Mouse (Mus musculus): ENCODE results near the gene Gm13271. TPM values are rescaled to one million over a fixed set of nuclear protein-coding genes. Genes with fewer than 3 reads are reported as not detected.
"Not testable (repeated sequence)": the region's sequence is repeated elsewhere in the genome, so short reads cannot be mapped to it uniquely, and the experiment has no call there.

The Gm13271 gene
- polyA plus RNA-seq, 1 experiment from 2014 or later = not detected

DNA sequence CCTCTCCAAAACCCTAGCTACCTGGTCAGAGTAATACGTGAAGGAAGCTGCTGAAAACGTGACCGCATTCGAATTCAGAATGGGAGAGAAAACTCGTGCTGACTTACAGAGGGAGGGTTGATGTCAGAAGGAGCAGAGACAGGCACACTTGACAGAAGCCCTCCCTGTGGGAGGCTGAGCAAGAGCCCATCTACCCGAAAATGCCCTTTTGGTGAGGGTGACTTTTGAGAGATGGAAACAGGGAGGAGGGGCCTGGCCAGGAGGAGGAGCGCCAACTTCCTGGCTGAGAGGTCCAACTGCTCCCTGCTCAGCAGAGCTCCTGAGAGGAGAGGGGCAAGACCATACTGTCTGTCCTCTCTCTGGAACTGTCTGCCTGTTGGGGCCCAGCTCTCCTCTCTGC, 44.7 kb downstream of the Gm13271 start, which contains the start of gene Gm13285:
Gene Gm13285 (plus strand): TSS at position 301 of the 400 bp plus-strand sequence.
- H3K4me1 ChIP-seq (ENCODE audit: control insufficient read depth, low read depth, low read length); H3K9ac ChIP-seq (ENCODE audit: low read depth, low read length); H3K27ac ChIP-seq (ENCODE audit: low read length); H3K4me3 ChIP-seq (ENCODE audit: low read depth, low read length); H3K36me3 ChIP-seq (ENCODE audit: control insufficient read depth, insufficient read depth); ATAC-seq (ENCODE audit: low read depth); H3K27me3 ChIP-seq (ENCODE audit: control insufficient read depth, insufficient read depth, low read depth, low read length); H3K9me3 ChIP-seq (replicated peaks; ENCODE audit: control insufficient read depth, low read length); H3K4me2 ChIP-seq (ENCODE audit: low read depth, low read length): not testable (repeated sequence)
- 20% methylated on average over 1 of the region's 7 CpGs for WGBS (ENCODE audit: insufficient replicate concordance)

DNA sequence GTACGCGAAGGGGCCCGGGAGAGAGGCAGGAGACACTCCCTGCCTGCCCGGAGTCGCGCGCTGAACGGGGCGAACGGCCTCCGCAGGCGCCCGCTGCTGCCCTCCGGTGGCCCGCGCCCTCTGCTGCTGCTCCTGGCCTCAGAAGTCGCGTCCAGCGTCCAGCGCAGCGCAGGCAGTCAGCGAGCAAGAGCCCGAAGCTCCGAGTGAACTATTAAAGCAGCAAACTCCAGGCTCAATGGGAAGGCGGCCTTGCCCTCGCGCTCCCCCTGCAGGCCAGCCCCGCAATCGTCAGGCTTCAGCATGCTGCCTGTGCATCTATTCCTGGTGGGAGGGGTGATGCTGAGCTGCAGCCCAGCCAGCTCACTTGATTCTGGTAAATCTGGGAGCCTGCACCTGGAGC, 48.3 kb downstream of the Gm13271 start, which contains the start of gene Gm13287:
Gene Gm13287 (plus strand): TSS at position 301 of the 400 bp plus-strand sequence.
- not testable (repeated sequence) for H3K27me3 ChIP-seq (ENCODE audit: control insufficient read depth, insufficient read depth, low read depth, low read length); H3K9ac ChIP-seq (ENCODE audit: low read depth, low read length); ATAC-seq (ENCODE audit: low read depth); H3K4me1 ChIP-seq (ENCODE audit: control insufficient read depth, low read depth, low read length); H3K4me3 ChIP-seq (ENCODE audit: low read depth, low read length); H3K9me3 ChIP-seq (replicated peaks; ENCODE audit: control insufficient read depth, low read length); H3K27ac ChIP-seq (ENCODE audit: low read length); H3K36me3 ChIP-seq (ENCODE audit: control insufficient read depth, insufficient read depth)
- H3K4me2 ChIP-seq (ENCODE audit: low read depth, low read length) = peak within 1 kb of the TSS; percentile 27; the same call in 1 of the 2 replicates
- no CpG with 5 or more reads among the region's 29 CpGs for WGBS (ENCODE audit: insufficient replicate concordance)

Other genes with a start within 250 kb of the Gm13271 start
- gene Ifnb1, start 232.1 kb upstream of the Gm13271 start, polyA plus RNA-seq (2015; fragmentation: Nextera tagmentation; extraction: Ambion mirVana) = not detected in 2 replicates
- gene Ifna15, start 196.6 kb upstream of the Gm13271 start, polyA plus RNA-seq (2015; fragmentation: Nextera tagmentation; extraction: Ambion mirVana) = not detected in 2 replicates
- not detected in 2 replicates for gene Ifna14, start 183.1 kb upstream of the Gm13271 start, polyA plus RNA-seq (2015; fragmentation: Nextera tagmentation; extraction: Ambion mirVana)
- gene Ifna9, start 162.5 kb upstream of the Gm13271 start, polyA plus RNA-seq (2015; fragmentation: Nextera tagmentation; extraction: Ambion mirVana) = not detected in 2 replicates
- not detected in 2 replicates for gene Ifna12, start 151.5 kb upstream of the Gm13271 start, polyA plus RNA-seq (2015; fragmentation: Nextera tagmentation; extraction: Ambion mirVana)
- not detected in 2 replicates for gene C87499, start 120.5 kb upstream of the Gm13271 start, polyA plus RNA-seq (2015; fragmentation: Nextera tagmentation; extraction: Ambion mirVana)
- not detected in 2 replicates for gene Ifna13, start 110.4 kb upstream of the Gm13271 start, polyA plus RNA-seq (2015; fragmentation: Nextera tagmentation; extraction: Ambion mirVana)
- not detected in 2 replicates for gene Ifna16, start 77.9 kb upstream of the Gm13271 start, polyA plus RNA-seq (2015; fragmentation: Nextera tagmentation; extraction: Ambion mirVana)
- not detected in 2 replicates for gene Ifna2, start 71.0 kb upstream of the Gm13271 start, polyA plus RNA-seq (2015; fragmentation: Nextera tagmentation; extraction: Ambion mirVana)
- not detected in 2 replicates for gene Ifnab, start 63.5 kb upstream of the Gm13271 start, polyA plus RNA-seq (2015; fragmentation: Nextera tagmentation; extraction: Ambion mirVana)
- gene Gm26566, start 33.1 kb upstream of the Gm13271 start, polyA plus RNA-seq (2015; fragmentation: Nextera tagmentation; extraction: Ambion mirVana) = 0.25 and 0.32 TPM in 2 replicates
- 22.4 and 23.5 TPM in 2 replicates for gene Klhl9, start 32.4 kb upstream of the Gm13271 start, polyA plus RNA-seq (2015; fragmentation: Nextera tagmentation; extraction: Ambion mirVana)
- gene Gm13283, start 5.3 kb downstream of the Gm13271 start, polyA plus RNA-seq (2015; fragmentation: Nextera tagmentation; extraction: Ambion mirVana) = 0.07 TPM in 1 of 2 replicates, not detected in the other
- gene Gm13290, start 19.0 kb downstream of the Gm13271 start, polyA plus RNA-seq (2015; fragmentation: Nextera tagmentation; extraction: Ambion mirVana) = 0.11 TPM in 1 of 2 replicates, not detected in the other
- not detected in 2 replicates for gene Gm13289, start 22.1 kb downstream of the Gm13271 start, polyA plus RNA-seq (2015; fragmentation: Nextera tagmentation; extraction: Ambion mirVana)
- gene Gm13272, start 25.0 kb downstream of the Gm13271 start, polyA plus RNA-seq (2015; fragmentation: Nextera tagmentation; extraction: Ambion mirVana) = not detected in 2 replicates
- gene Ifnz, start 27.3 kb downstream of the Gm13271 start, polyA plus RNA-seq (2015; fragmentation: Nextera tagmentation; extraction: Ambion mirVana) = not detected in 2 replicates
- not detected in 2 replicates for gene Gm13276, start 30.8 kb downstream of the Gm13271 start, polyA plus RNA-seq (2015; fragmentation: Nextera tagmentation; extraction: Ambion mirVana)
- not detected in 2 replicates for gene Gm13277, start 33.8 kb downstream of the Gm13271 start, polyA plus RNA-seq (2015; fragmentation: Nextera tagmentation; extraction: Ambion mirVana)
- gene Gm13278, start 36.7 kb downstream of the Gm13271 start, polyA plus RNA-seq (2015; fragmentation: Nextera tagmentation; extraction: Ambion mirVana) = not detected in 2 replicates
- not detected in 2 replicates for gene Gm13275, start 39.6 kb downstream of the Gm13271 start, polyA plus RNA-seq (2015; fragmentation: Nextera tagmentation; extraction: Ambion mirVana)
- not detected in 2 replicates for gene Gm13279, start 42.5 kb downstream of the Gm13271 start, polyA plus RNA-seq (2015; fragmentation: Nextera tagmentation; extraction: Ambion mirVana)
- 0.15 and 0.23 TPM in 2 replicates for gene Gm13285, start 44.8 kb downstream of the Gm13271 start, polyA plus RNA-seq (2015; fragmentation: Nextera tagmentation; extraction: Ambion mirVana)
- gene Gm13287, start 48.4 kb downstream of the Gm13271 start, polyA plus RNA-seq (2015; fragmentation: Nextera tagmentation; extraction: Ambion mirVana) = not detected in 2 replicates
- gene Gm13288, start 50.7 kb downstream of the Gm13271 start, polyA plus RNA-seq (2015; fragmentation: Nextera tagmentation; extraction: Ambion mirVana) = not detected in 2 replicates
- not detected in 2 replicates for gene Ifna7, start 61.4 kb downstream of the Gm13271 start, polyA plus RNA-seq (2015; fragmentation: Nextera tagmentation; extraction: Ambion mirVana)
- gene Ifna11, start 65.1 kb downstream of the Gm13271 start, polyA plus RNA-seq (2015; fragmentation: Nextera tagmentation; extraction: Ambion mirVana) = not detected in 2 replicates
- not detected in 2 replicates for gene Ifna6, start 72.5 kb downstream of the Gm13271 start, polyA plus RNA-seq (2015; fragmentation: Nextera tagmentation; extraction: Ambion mirVana)
- gene Ifna5, start 80.7 kb downstream of the Gm13271 start, polyA plus RNA-seq (2015; fragmentation: Nextera tagmentation; extraction: Ambion mirVana) = not detected in 2 replicates
- not detected in 2 replicates for gene Ifna4, start 87.0 kb downstream of the Gm13271 start, polyA plus RNA-seq (2015; fragmentation: Nextera tagmentation; extraction: Ambion mirVana)
- gene Ifna1, start 95.2 kb downstream of the Gm13271 start, polyA plus RNA-seq (2015; fragmentation: Nextera tagmentation; extraction: Ambion mirVana) = not detected in 2 replicates
- not detected in 2 replicates for gene Ifne, start 125.3 kb downstream of the Gm13271 start, polyA plus RNA-seq (2015; fragmentation: Nextera tagmentation; extraction: Ambion mirVana)